Mouse (Mus musculus): ENCODE measurements around the gene Ormdl2.

DNA sequence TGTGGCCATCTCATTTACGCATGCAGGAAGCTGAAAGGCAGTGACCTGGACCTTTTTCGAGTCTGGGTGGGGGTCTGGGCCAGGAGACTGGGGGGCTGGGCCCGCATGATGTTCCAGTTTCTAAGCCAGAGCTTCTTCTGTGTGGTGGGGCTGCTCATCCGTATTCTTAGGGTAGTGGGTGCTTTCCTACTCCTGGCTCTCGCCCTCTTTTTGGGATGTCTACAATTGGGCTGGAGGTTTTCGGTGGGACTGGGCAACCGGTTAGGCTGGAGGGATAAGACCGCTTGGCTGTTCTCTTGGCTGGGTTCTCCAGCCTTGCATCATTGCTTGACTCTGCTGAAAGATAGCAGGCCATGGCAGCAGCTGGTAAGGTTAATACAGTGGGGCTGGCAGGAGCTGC is 14.4 kb downstream of the Ormdl2 start:
- no peak for TF ChIP-seq CTCF (IDR thresholded peaks at IDR 0.05; ENCODE audit: low read depth)
- TF ChIP-seq EP300 (optimal IDR thresholded peaks at IDR 0.05), result no peak

Data from stomach, postnatal 0 days (tissue).